Mouse (Mus musculus): ENCODE data around the gene 2810408A11Rik.
"Not testable (repeated sequence)": the region's sequence is repeated elsewhere in the genome, so short reads cannot be mapped to it uniquely, and the experiment has no call there.

The 2810408A11Rik gene

GRCm38 (mm10) chr11:69931769-69932168 is 31.0 kb upstream of the 2810408A11Rik start:
- no peak for DNase-seq (ENCODE audit: low read depth, low spot score)

GRCm38 (mm10) chr11:69930967-69931537 is 30.3 kb upstream of the 2810408A11Rik start:
- DNase-seq (ENCODE audit: low read depth, low spot score): no peak

GRCm38 (mm10) chr11:69930176-69930575 is 29.4 kb upstream of the 2810408A11Rik start:
- DNase-seq (ENCODE audit: low read depth, low spot score): not testable (repeated sequence)

- no peak for DNase-seq (ENCODE audit: low read depth, low spot score)
Measured at GRCm38 (mm10) chr11:69929712-69930111, 28.9 kb upstream of the 2810408A11Rik start.

GRCm38 (mm10) chr11:69927501-69927900 is 26.7 kb upstream of the 2810408A11Rik start:
- DNase-seq (ENCODE audit: low read depth, low spot score): no peak

GRCm38 (mm10) chr11:69922796-69923195 is 22.0 kb upstream of the 2810408A11Rik start:
- DNase-seq (ENCODE audit: low read depth, low spot score): no peak

- no peak for DNase-seq (ENCODE audit: low read depth, low spot score)
Measured at GRCm38 (mm10) chr11:69922012-69922756, 21.4 kb upstream of the 2810408A11Rik start.

- DNase-seq (ENCODE audit: low read depth, low spot score): peak; percentile 100
Measured at GRCm38 (mm10) chr11:69921114-69922011, 20.6 kb upstream of the 2810408A11Rik start, which contains the start of gene Eif5a. TSS of gene Eif5a (minus strand) at chr11:69921958.

- no peak for DNase-seq (ENCODE audit: low read depth, low spot score)
Measured at GRCm38 (mm10) chr11:69920266-69921031, 19.7 kb upstream of the 2810408A11Rik start.

GRCm38 (mm10) chr11:69919661-69920265 is 19.0 kb upstream of the 2810408A11Rik start:
- no peak for DNase-seq (ENCODE audit: low read depth, low spot score)

- no peak for DNase-seq (ENCODE audit: low read depth, low spot score)
Measured at GRCm38 (mm10) chr11:69919053-69919452, 18.3 kb upstream of the 2810408A11Rik start.

GRCm38 (mm10) chr11:69918118-69918517 is 17.3 kb upstream of the 2810408A11Rik start:
- no peak for DNase-seq (ENCODE audit: low read depth, low spot score)

- DNase-seq (ENCODE audit: low read depth, low spot score): no peak
Measured at GRCm38 (mm10) chr11:69917379-69917948, 16.7 kb upstream of the 2810408A11Rik start.

- not testable (repeated sequence) for DNase-seq (ENCODE audit: low read depth, low spot score)
Measured at GRCm38 (mm10) chr11:69916652-69917378, 16.0 kb upstream of the 2810408A11Rik start.

- DNase-seq (ENCODE audit: low read depth, low spot score): no peak
Measured at GRCm38 (mm10) chr11:69915667-69916627, 15.2 kb upstream of the 2810408A11Rik start.

GRCm38 (mm10) chr11:69914917-69915430 is 14.2 kb upstream of the 2810408A11Rik start:
- no peak for DNase-seq (ENCODE audit: low read depth, low spot score)

- DNase-seq (ENCODE audit: low read depth, low spot score): no peak
Measured at GRCm38 (mm10) chr11:69914372-69914764, 13.6 kb upstream of the 2810408A11Rik start.
